Mouse (Mus musculus) thymus, postnatal 14 days (tissue): ENCODE measurements around the gene Nap1l1.

Experiments used
- DNase-seq: peaks from one replicate; pipeline ENCODE4 v3.0.0; 2021

Gene Nap1l1

GRCm38 (mm10) chr10:111516804-111517436 is 43.9 kb downstream of the Nap1l1 start:
- DNase-seq, result peak; percentile 54

GRCm38 (mm10) chr10:111518350-111518749 is 45.3 kb downstream of the Nap1l1 start:
- no peak for DNase-seq

- DNase-seq, result no peak
Observed at GRCm38 (mm10) chr10:111519620-111520370, 46.8 kb downstream of the Nap1l1 start.

- DNase-seq, result no peak
Observed at GRCm38 (mm10) chr10:111520621-111521020, 47.6 kb downstream of the Nap1l1 start.

- DNase-seq, result no peak
Observed at GRCm38 (mm10) chr10:111521636-111522035, 48.6 kb downstream of the Nap1l1 start.

- no peak for DNase-seq
Observed at GRCm38 (mm10) chr10:111522230-111522629, 49.2 kb downstream of the Nap1l1 start.

GRCm38 (mm10) chr10:111523894-111524293 is 50.9 kb downstream of the Nap1l1 start:
- no peak for DNase-seq

- no peak for DNase-seq
Observed at GRCm38 (mm10) chr10:111527057-111527456, 54.0 kb downstream of the Nap1l1 start.

GRCm38 (mm10) chr10:111527613-111528012 is 54.6 kb downstream of the Nap1l1 start:
- no peak for DNase-seq

- no peak for DNase-seq
Observed at GRCm38 (mm10) chr10:111528283-111528682, 55.3 kb downstream of the Nap1l1 start.

GRCm38 (mm10) chr10:111530398-111530797 is 57.4 kb downstream of the Nap1l1 start:
- no peak for DNase-seq

GRCm38 (mm10) chr10:111534691-111535090 is 61.7 kb downstream of the Nap1l1 start:
- no peak for DNase-seq

- DNase-seq, result no peak
Observed at GRCm38 (mm10) chr10:111537410-111537809, 64.4 kb downstream of the Nap1l1 start.

- no peak for DNase-seq
Observed at GRCm38 (mm10) chr10:111539724-111540324, 66.8 kb downstream of the Nap1l1 start.

GRCm38 (mm10) chr10:111540678-111541077 is 67.7 kb downstream of the Nap1l1 start:
- DNase-seq, result no peak

GRCm38 (mm10) chr10:111543106-111543505 is 70.1 kb downstream of the Nap1l1 start:
- DNase-seq, result no peak

- no peak for DNase-seq
Observed at GRCm38 (mm10) chr10:111543781-111544260, 70.8 kb downstream of the Nap1l1 start.

GRCm38 (mm10) chr10:111544311-111544710 is 71.3 kb downstream of the Nap1l1 start:
- no peak for DNase-seq

GRCm38 (mm10) chr10:111545648-111546047 is 72.6 kb downstream of the Nap1l1 start:
- no peak for DNase-seq
